Mouse (Mus musculus) cerebellum, adult 2 months (tissue): Measurements from ENCODE around the gene Rgs7bp. TPM values are rescaled to one million over a fixed set of nuclear protein-coding genes. Genes with fewer than 3 reads are reported as not detected.

Source experiments
- DNase-seq, 2 experiments: peaks; one replicate each; pipeline ENCODE4 v3.0.0; 2021
- H3K27ac ChIP-seq: fragments of 200-500 bp; 2 replicates; pipeline ENCODE4 v1.5.1; 2012; ENCODE audit warnings: low read length, control low read depth, inconsistent platforms; ENCODE audit not compliant: insufficient read depth
- H3K27me3 ChIP-seq: fragments of 200-500 bp; 2 replicates; pipeline ENCODE4 v1.6.1; 2012; ENCODE audit warnings: inconsistent platforms, mild to moderate bottlenecking, low read length, moderate library complexity; ENCODE audit not compliant: control insufficient read depth, insufficient read depth
- H3K4me1 ChIP-seq: fragments of 200-500 bp; 2 replicates; pipeline ENCODE4 v1.6.1; 2011; ENCODE audit warnings: low read length; ENCODE audit not compliant: control insufficient read depth, insufficient read depth
- H3K4me3 ChIP-seq: fragments of 200-500 bp; replicated peaks from 2 replicates; pipeline ENCODE3; 2011; ENCODE audit warnings: mild to moderate bottlenecking, low read depth, low read length, control low read depth; ENCODE audit not compliant: insufficient read depth
- CTCF ChIP-seq: fragments of 200-500 bp; IDR thresholded peaks from 2 replicates; pipeline ENCODE4 v1.5.1; 2011; ENCODE audit warnings: low read depth, mild to moderate bottlenecking, control low read depth, low read length, moderate library complexity, borderline replicate concordance; ENCODE audit not compliant: insufficient read depth
- POLR2A ChIP-seq: fragments of 200-500 bp; IDR thresholded peaks from 2 replicates; pipeline ENCODE4 v1.6.1; 2011; ENCODE audit warnings: low read length, control low read depth, borderline replicate concordance; ENCODE audit not compliant: insufficient read depth
- WGBS: fragments of 180-500 bp; shearing (Covaris S2); methylation state at CpG from one replicate; pipeline ENCODE4 v1.1.7; 2018; 5-methylcytosine and 5-hydroxymethylcytosine counted together
- polyA plus RNA-seq: library from polyadenylated mRNA; depleted of rRNA; stranded (reverse); fragments of >200 nt; gene quantifications from 2 replicates; pipeline ENCODE4 v1.2.3, GENCODE M21; 2012

The Rgs7bp gene
- polyA plus RNA-seq, 1 experiment = 82.6 TPM

DNA sequence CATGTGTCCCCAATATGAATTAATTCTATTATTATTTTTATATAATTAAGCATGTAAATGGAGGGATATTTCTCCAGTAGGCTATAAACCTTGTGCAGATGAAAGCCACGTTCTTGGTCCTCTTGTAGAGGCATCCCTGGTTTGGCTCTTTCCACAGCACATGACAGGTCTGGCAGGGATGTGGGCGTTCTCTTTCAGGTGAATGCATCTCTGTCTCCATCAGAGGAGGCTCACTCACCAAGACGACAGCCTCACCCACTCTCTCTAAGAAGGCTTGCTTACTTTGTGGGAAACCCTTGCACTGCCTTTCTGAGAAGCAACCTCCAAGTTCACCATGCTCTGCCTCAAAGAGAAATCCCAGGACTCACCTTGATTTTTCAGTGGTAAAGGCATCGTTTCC is 91.0 kb downstream of the Rgs7bp start:
- H3K4me3 ChIP-seq = no peak overlapping the region
- H3K27ac ChIP-seq = no peak overlapping the region
- no peak for DNase-seq
- H3K27me3 ChIP-seq = no peaks in the 10 kb centered on the region
- peaks cover 39% of the 10 kb centered on the region for H3K4me1 ChIP-seq
- TF ChIP-seq CTCF = no peak
- TF ChIP-seq POLR2A = no peak
- WGBS = 47% methylated on average over 4 of the region's 4 CpGs

DNA sequence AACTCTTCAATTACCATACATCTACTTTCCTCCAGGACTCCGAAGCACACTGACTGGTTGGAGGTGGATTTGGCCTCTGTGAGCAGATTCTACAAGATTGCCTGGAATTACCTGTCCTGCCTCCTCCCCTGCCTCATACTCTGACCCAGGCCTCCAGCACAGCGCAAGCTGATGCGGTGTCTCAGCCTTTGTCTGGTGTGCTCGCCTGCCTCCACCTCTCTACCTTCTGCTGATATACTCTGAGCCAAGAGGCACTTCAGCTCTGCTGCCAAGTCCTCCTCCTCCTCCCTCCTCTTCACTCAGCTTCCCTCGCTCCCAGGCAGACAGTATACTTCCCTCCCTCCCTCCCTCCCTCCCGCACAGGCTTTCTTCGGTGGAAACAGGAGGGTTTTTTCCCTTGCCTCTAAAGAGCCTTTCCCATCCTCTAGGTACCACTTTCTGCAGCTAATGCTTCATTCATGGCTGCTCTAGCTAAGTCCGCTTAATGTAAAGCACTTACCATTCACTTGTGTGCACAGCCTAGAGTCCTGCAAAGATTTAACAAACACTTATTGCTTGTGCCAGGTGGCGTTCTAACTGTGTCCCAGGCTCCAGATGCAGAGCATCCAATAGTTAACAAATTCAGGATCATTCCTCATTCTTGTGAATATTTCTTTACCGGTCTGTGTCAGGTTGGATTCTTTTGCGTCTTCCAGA is 91.9 kb downstream of the Rgs7bp start:
- 30% methylated on average over 11 of the region's 11 CpGs for WGBS
- peaks cover 38% of the 10 kb centered on the region for H3K4me1 ChIP-seq
- H3K27me3 ChIP-seq = no peaks in the 10 kb centered on the region
- H3K27ac ChIP-seq = peak overlapping the region; percentile 4; the same call in 1 of the 2 replicates
- DNase-seq = peak; percentile 79 to 90
- H3K4me3 ChIP-seq = no peak overlapping the region
- TF ChIP-seq POLR2A = no peak
- no peak for TF ChIP-seq CTCF

DNA sequence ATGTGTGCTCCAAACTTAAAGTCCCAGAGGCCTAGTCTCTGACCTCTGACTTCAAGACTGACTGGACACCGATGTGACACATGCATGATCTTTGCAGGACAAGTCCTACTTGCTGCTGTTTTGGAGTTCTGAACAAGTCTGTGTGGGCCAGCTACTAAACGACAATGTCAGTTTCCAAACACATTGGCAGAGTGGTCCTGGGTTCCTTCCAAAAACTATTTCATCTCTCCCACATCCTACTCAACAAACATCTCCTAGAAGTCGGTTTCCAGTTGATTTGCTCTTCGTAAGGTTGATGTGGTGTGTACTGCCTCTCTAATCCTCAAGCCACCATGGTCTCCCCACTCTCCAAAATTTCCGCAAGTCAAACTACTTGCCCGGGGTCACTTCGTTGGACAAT is 92.6 kb downstream of the Rgs7bp start:
- H3K27me3 ChIP-seq = no peaks in the 10 kb centered on the region
- peaks cover 31% of the 10 kb centered on the region for H3K4me1 ChIP-seq
- TF ChIP-seq CTCF = no peak
- no peak for TF ChIP-seq POLR2A
- H3K27ac ChIP-seq = 0 out of 2 replicates have a peak overlapping the region, but pooled peaks have one; percentile 4
- 65% methylated on average over 7 of the region's 7 CpGs for WGBS
- DNase-seq = no peak
- no peak overlapping the region for H3K4me3 ChIP-seq

DNA sequence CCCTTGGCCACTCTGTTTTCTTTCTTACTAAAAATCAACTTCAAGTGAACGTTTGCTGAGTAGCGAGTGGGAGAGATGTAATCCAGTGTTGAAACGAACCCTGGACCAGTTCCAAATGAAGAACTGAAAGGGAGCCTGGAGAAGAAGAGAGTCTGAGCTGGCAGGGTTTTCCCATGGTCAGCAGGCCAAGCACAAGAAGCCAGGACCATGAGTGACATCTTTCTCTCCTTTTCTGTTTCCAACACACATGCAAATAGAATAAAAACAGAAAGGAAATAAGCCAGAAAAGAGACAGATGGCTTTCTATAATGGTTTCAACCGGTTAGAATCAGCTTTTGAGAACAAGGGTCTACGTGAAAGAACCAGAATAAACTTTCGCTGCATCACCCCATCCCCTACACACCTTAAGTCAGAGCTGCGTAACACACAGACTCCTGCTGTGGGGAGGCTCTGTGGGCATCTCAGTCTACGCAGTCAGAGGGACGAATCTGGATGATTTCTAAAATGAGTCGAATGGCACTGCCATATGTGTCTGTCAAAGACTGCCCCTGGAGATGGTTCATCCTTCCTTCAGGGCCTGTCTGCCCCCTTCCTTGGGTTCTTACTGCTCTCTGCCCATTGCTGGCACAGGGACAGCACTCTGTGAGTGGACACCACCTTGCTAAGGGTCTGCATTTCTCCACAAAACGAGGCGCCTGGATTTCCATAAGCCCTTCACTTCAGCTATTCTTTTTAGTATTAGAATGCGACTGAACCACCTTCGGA is 93.6 kb downstream of the Rgs7bp start:
- no peak overlapping the region for H3K4me3 ChIP-seq
- no peak for TF ChIP-seq CTCF
- no peak for TF ChIP-seq POLR2A
- peak; percentile 41 to 76 for DNase-seq
- peak overlapping the region; percentile 86 for H3K27ac ChIP-seq
- peaks cover 31% of the 10 kb centered on the region for H3K4me1 ChIP-seq
- H3K27me3 ChIP-seq = no peaks in the 10 kb centered on the region
- 32% methylated on average over 14 of the region's 14 CpGs for WGBS

DNA sequence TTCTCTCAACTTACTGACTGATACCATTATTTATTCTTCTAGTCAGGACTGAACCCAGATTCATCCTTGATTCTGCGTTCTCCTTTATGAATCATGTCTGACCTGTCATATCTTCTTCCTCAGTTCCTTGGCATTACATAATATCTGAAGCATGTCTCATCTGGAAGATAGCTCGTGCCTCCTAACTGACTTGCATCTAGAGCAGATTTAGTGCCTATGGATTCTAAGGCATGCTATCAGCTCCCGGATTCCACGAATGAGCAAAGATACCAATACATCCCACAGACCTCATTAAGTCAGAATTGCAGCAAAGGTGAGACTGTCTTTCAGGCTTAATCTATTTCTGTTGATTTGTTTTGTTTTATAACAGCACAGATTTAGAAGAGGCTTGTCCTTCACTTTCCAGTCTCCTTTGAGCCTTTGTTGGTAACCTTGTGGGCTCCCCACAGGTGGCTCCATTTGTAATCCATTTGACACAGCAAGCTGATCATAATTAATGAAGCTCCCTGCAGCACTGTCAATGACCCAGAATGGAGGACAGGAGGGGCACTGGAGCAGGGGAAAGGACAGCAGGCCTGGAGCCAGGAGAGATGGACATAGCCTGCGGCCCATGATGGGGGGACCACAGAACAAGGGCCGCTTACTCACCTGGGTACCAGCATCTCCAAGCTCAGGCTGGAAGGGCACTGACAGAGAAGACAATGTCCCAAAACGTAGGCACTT is 94.4 kb downstream of the Rgs7bp start:
- H3K27me3 ChIP-seq = no peaks in the 10 kb centered on the region
- no peak overlapping the region for H3K4me3 ChIP-seq
- 72% methylated on average over 7 of the region's 7 CpGs for WGBS
- H3K4me1 ChIP-seq = peaks cover 31% of the 10 kb centered on the region
- DNase-seq = peak; percentile 46 to 50
- no peak for TF ChIP-seq POLR2A
- TF ChIP-seq CTCF = no peak
- H3K27ac ChIP-seq = peak overlapping the region; percentile 3; the same call in 1 of the 2 replicates

DNA sequence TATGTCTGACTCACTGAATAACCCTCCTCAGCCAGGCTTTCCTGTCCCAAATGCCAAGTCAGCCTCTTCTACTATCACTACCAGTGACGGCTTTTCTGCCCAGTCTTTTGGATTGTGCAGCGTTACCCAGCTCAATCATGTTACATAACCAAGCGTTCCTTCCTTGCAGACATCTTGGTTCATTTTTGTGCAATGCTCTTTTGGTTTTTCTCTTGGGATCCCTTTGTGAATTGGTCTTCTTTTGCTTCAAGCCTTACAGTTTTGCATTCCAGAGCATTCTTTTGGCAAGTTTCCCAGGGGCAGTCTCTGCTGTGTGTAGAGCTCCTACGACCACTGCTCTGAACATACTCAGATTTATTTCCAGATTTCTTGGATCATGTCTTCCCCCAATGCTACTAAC is 95.0 kb downstream of the Rgs7bp start:
- TF ChIP-seq POLR2A (no peak), CTCF (no peak)
- no peak overlapping the region for H3K4me3 ChIP-seq
- 72% methylated on average over 4 of the region's 4 CpGs for WGBS
- H3K27me3 ChIP-seq = no peaks in the 10 kb centered on the region
- no peak overlapping the region for H3K27ac ChIP-seq
- peaks cover 31% of the 10 kb centered on the region for H3K4me1 ChIP-seq
- no peak for DNase-seq

DNA sequence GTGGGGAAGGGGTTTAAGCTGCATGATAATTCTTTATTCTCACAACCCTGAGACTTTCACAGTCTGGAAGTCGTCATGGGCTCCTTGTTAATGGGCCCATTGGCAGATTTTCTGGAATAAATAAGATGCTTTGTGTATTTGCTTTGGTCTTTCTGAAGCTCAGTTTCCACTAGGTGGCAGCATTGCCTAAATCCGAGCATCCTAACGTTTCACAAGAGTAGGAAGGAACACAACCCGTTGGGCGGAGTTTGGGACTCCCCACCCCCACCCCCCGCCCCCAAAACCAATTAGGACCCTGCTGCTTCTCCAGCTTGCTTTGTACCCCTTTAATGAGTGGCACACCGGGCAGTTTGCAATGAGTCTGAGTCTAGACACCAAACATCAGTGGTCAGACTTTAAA is 106.8 kb downstream of the Rgs7bp start:
- H3K27ac ChIP-seq = no peak overlapping the region
- TF ChIP-seq POLR2A (no peak), CTCF (peak; percentile 69; the same call in 1 of the 2 replicates)
- H3K4me1 ChIP-seq = no peaks in the 10 kb centered on the region
- WGBS = under 1% methylated on average over 7 of the region's 7 CpGs
- H3K27me3 ChIP-seq = no peaks in the 10 kb centered on the region
- H3K4me3 ChIP-seq = no peak overlapping the region
- peak; percentile 77 to 79 for DNase-seq

DNA sequence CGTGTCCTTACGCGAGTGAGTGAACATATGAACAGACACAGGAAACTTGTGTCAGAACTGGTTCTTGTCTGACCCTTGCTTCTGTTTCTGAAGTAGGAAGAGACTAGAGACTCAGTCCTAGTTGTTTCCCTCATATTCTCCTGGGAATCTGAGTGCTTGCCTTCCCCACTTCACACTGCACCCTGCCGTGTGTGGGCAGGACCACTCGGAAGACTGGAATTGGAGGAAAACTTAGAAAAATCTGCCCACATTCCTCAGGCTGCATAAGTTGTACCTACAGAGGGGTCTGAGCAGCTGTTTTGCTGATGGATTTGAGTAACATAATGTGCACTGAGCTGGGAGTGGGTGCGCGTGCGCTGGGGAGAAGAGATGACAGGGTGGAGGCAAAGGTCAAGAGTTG is 114.2 kb downstream of the Rgs7bp start:
- 93% methylated on average over 8 of the region's 8 CpGs for WGBS
- no peak for TF ChIP-seq CTCF
- TF ChIP-seq POLR2A = no peak
- DNase-seq = no peak
- H3K4me1 ChIP-seq = no peaks in the 10 kb centered on the region
- no peak overlapping the region for H3K4me3 ChIP-seq
- no peaks in the 10 kb centered on the region for H3K27me3 ChIP-seq
- H3K27ac ChIP-seq = no peak overlapping the region
